Mouse (Mus musculus) ES-Bruce4 (cell line): ENCODE measurements around the gene Agpat4.

Source experiments
- CTCF ChIP-seq: IDR thresholded peaks from one replicate; pipeline ENCODE4 v1.8.1; 2011; ENCODE audit warnings: low read depth, low read length
- EP300 ChIP-seq: IDR thresholded peaks from 2 replicates; pipeline ENCODE4 v1.6.1; 2011; ENCODE audit warnings: low read depth, low read length; ENCODE audit not compliant: insufficient read depth
- POLR2A ChIP-seq: IDR thresholded peaks from one replicate; pipeline ENCODE4 v1.8.1; 2011; ENCODE audit warnings: low read length; ENCODE audit not compliant: insufficient read depth

DNA sequence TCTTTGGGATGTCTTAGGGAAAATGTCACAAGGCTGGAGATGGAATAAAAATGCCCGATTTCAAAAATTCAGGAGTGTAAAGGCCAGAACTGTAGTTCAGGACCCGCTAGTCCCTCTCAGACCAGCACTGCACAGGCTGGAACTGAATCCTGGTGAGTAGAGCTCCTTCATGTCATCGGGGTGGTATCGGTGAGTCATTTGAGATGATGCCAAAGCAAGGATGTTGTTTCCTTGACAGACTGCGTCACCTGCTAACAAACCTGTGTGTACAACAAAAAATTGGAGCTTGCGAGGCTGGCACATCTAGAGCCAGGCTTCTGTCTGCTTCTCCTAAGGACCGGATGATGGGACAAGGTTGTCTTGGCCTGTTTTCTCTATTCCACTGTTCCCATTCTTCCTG lies 13.1 kb downstream of the Agpat4 start:
- TF ChIP-seq POLR2A (no peak), CTCF (no peak), EP300 (no peak)
